Comparison of ENCODE assay signal across 8 mouse cellular contexts in genomic region chrX:108833381-108834020, GRCm38 (mm10). TPM values are rescaled to one million over a fixed set of nuclear protein-coding genes. Genes with fewer than 3 reads are reported as not detected.
DNase-seq lines count a peak whose midpoint lies in the region; ATAC-seq and TF ChIP-seq lines count a peak whose summit lies in the region.

No protein-coding gene starts in this region.

- H3K9me3 ChIP-seq in MEL (replicated peaks; ENCODE audit: insufficient read depth, low read length): no peaks in the 10 kb centered on the region
- no peaks in the 10 kb centered on the region for H3K9me3 ChIP-seq in forebrain, embryonic 12.5 days
- no peaks in the 10 kb centered on the region for H3K9me3 ChIP-seq in lung, embryonic 16.5 days (ENCODE audit: control insufficient read depth, low read length)

- no peak for TF ChIP-seq RAD21 in MEL (IDR thresholded peaks at IDR 0.05; ENCODE audit: low read depth, low read length)

- TF ChIP-seq EP300 in MEL (IDR thresholded peaks at IDR 0.05; ENCODE audit: low read depth in 1 of 2, low read length in 2 of 2): no peak

- no peaks in the 10 kb centered on the region for H3K27me3 ChIP-seq in MEL (ENCODE audit: control insufficient read depth in 1 of 2, insufficient read depth in 2 of 2, low read length in 2 of 2)
- H3K27me3 ChIP-seq in forebrain, embryonic 12.5 days: no peaks in the 10 kb centered on the region
- H3K27me3 ChIP-seq in lung, embryonic 16.5 days (ENCODE audit: control insufficient read depth, insufficient read depth, low read depth, low read length): no peaks in the 10 kb centered on the region

- intact Hi-C loops in heart, postnatal 14 days (cut with DNase I): loop anchor here (5.0 kb wide), 1 partner anchor 179 kb away; the partner anchor contains the start of gene Hmgn5

- no peak for TF ChIP-seq CTCF in MEL (IDR thresholded peaks at IDR 0.05 in 2 of 3, conservative IDR thresholded peaks at IDR 0.05 in 1 of 3; ENCODE audit: control insufficient read depth in 1 of 3, insufficient read depth in 1 of 3, low read depth in 2 of 3, low read length in 3 of 3, poor library complexity in 1 of 3, severe bottlenecking in 1 of 3)
- TF ChIP-seq CTCF in layer of hippocampus, adult 2 months (conservative IDR thresholded peaks at IDR 0.05): no peak

- WGBS in forebrain, embryonic 12.5 days: 20% methylated on average over 19 of the region's 21 CpGs
- WGBS in lung, embryonic 16.5 days: 22% methylated on average over 17 of the region's 21 CpGs

- peaks cover 5 to 11% of the 10 kb centered on the region in 2 experiments; a peak in 3 of 4 replicates for H3K4me1 ChIP-seq in MEL (ENCODE audit: control insufficient read depth in 1 of 2, insufficient read depth in 2 of 2, low read length in 2 of 2)
- H3K4me1 ChIP-seq in forebrain, embryonic 12.5 days: no peaks in the 10 kb centered on the region
- no peaks in the 10 kb centered on the region for H3K4me1 ChIP-seq in lung, embryonic 16.5 days (replicated peaks; ENCODE audit: control insufficient read depth, insufficient read depth, low read length)

- H3K4me3 ChIP-seq in MEL (ENCODE audit: control insufficient read depth in 1 of 2, insufficient read depth in 1 of 2, low read depth in 2 of 2, low read length in 2 of 2): peak overlapping the region; percentile 92 to 96
- peak overlapping the region; percentile 52 for H3K4me3 ChIP-seq in forebrain, embryonic 12.5 days (replicated peaks)
- H3K4me3 ChIP-seq in layer of hippocampus, adult 2 months: peak overlapping the region; percentile 64
- H3K4me3 ChIP-seq in lung, embryonic 16.5 days (ENCODE audit: low read length): peak overlapping the region; percentile 65

- peak overlapping the region; percentile 100 for H3K27ac ChIP-seq in MEL (ENCODE audit: control insufficient read depth, low read depth, low read length)
- H3K27ac ChIP-seq in forebrain, embryonic 12.5 days: peak overlapping the region; percentile 81
- H3K27ac ChIP-seq in layer of hippocampus, adult 2 months: peak overlapping the region; percentile 85
- H3K27ac ChIP-seq in lung, embryonic 16.5 days (ENCODE audit: low read length): peak overlapping the region; percentile 86

- H3K36me3 ChIP-seq in MEL (ENCODE audit: control insufficient read depth in 1 of 2, insufficient read depth in 2 of 2, low read length in 2 of 2): peaks cover 1 to 13% of the 10 kb centered on the region in 2 experiments; a peak in 3 of 4 replicates
- no peaks in the 10 kb centered on the region for H3K36me3 ChIP-seq in forebrain, embryonic 12.5 days (replicated peaks)
- H3K36me3 ChIP-seq in lung, embryonic 16.5 days (ENCODE audit: control insufficient read depth, insufficient read depth, low read length): no peaks in the 10 kb centered on the region

- H3K9ac ChIP-seq in MEL (ENCODE audit: control insufficient read depth, low read depth, low read length, poor library complexity, severe bottlenecking): peak overlapping the region; percentile 98
- H3K9ac ChIP-seq in forebrain, embryonic 12.5 days: peak overlapping the region; percentile 59
- H3K9ac ChIP-seq in lung, embryonic 16.5 days (ENCODE audit: low read length): peak overlapping the region; percentile 74

- peak; percentile 22; the same call in 1 of the 2 replicates for ATAC-seq in cerebellum, adult (ENCODE audit: insufficient number of reproducible peaks, low FRiP score, low TSS enrichment)
- ATAC-seq in forebrain, embryonic 12.5 days (ENCODE audit: low FRiP score): peak; percentile 49
- ATAC-seq in lung, embryonic 16.5 days (ENCODE audit: low read depth): peak; percentile 22

- peak; percentile 75 for DNase-seq in MEL (ENCODE audit: low read depth, low spot score)
- peak; percentile 6 to 12 for DNase-seq in heart, postnatal 14 days
- DNase-seq in layer of hippocampus, adult 2 months (ENCODE audit: low spot score in 2 of 2): peak in 1 of 2 experiments; percentile 9
- DNase-seq in retina, postnatal 1 day: peak; percentile 23
- DNase-seq in urinary bladder, postnatal 14 days (ENCODE audit: low spot score): peak; percentile 3

- peaks cover 15% of the 10 kb centered on the region; the same call in 1 of the 2 replicates for H3K79me2 ChIP-seq in MEL (ENCODE audit: control insufficient read depth, insufficient read depth, low read length, poor library complexity)

- TF ChIP-seq POLR2A in MEL (IDR thresholded peaks at IDR 0.05; ENCODE audit: control insufficient read depth in 1 of 2, insufficient read depth in 1 of 2, low read depth in 1 of 2, low read length in 2 of 2, poor library complexity in 1 of 2): no peak

- H3K4me2 ChIP-seq in forebrain, embryonic 12.5 days: peak overlapping the region; percentile 55
- peak overlapping the region; percentile 54 for H3K4me2 ChIP-seq in lung, embryonic 16.5 days (ENCODE audit: low read depth, low read length)

TF ChIP-seq in MEL, 35 proteins besides CTCF, POLR2A, EP300 and RAD21:
- TF ChIP-seq HCFC1 (IDR thresholded peaks at IDR 0.05; ENCODE audit: low read depth, low read length) (no peak), TCF12 (IDR thresholded peaks at IDR 0.05; ENCODE audit: low read depth, low read length) (0 out of 2 replicates have a peak, but pooled peaks have one; percentile 9), CHD1 (IDR thresholded peaks at IDR 0.05; ENCODE audit: low read depth, low read length) (0 out of 2 replicates have a peak, but pooled peaks have one; percentile 66)

RNA-seq across cellular contexts. Expression of gene Brwd3, which starts 0.7 kb away (rescaled TPM):
- 8.4 and 9.0 TPM in 2 replicates for total RNA-seq in MEL (2012; rRNA removed)
- 100 to 1,000 TPM in 1 of 2 experiments, 10 to 100 TPM in 1; 10.8 to 136 TPM for polyA plus RNA-seq in MEL (2012; ENCODE audit: insufficient read depth in 1 of 2, insufficient read length in 2 of 2, low read depth in 1 of 2, low replicate concordance in 2 of 2, missing spikeins in 1 of 2)
- 4.1 and 4.6 TPM in 2 replicates for polyA plus RNA-seq in forebrain, embryonic 12.5 days (2016; fragmentation: Nextera tagmentation; extraction: Ambion mirVana)
- 1 to 10 TPM; 8.8 to 9.4 TPM for total RNA-seq in heart, postnatal 14 days (2021)
- total RNA-seq in layer of hippocampus, adult 2 months (2021): 10 to 100 TPM; 14.4 to 14.9 TPM
- polyA plus RNA-seq in lung, embryonic 16.5 days (2015; fragmentation: Nextera tagmentation; extraction: Ambion mirVana): 2.8 and 3.4 TPM in 2 replicates
